Mouse (Mus musculus): ENCODE measurements at regions not wholly inside any gene's neighbourhood (a gene's known extent, or its start where the extent isn't known, plus 50 kb on each side); places are given as distances from the start of the nearest gene placed in this dataset.

DNA sequence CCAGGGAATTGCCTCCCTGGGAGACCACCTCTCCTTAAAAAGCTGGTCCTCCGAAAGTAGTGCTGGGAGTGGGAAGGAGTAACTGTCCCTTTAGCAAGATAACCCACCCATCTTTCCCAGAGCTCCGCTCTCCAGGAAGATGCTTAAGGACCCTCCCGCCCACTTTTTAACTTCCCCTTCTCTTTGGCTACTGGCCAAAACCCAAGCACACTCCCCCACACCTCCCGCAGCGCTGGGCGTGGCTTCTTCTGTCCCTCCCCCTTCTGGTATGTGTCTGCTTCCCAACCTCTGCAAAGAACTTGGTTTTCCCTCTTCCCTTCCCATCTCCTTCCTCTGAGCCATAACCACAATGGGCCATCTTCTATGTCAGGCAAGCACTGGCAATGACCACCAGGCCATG lies 85.4 kb downstream of the Rpap3 start:
- no peak for DNase-seq

DNA sequence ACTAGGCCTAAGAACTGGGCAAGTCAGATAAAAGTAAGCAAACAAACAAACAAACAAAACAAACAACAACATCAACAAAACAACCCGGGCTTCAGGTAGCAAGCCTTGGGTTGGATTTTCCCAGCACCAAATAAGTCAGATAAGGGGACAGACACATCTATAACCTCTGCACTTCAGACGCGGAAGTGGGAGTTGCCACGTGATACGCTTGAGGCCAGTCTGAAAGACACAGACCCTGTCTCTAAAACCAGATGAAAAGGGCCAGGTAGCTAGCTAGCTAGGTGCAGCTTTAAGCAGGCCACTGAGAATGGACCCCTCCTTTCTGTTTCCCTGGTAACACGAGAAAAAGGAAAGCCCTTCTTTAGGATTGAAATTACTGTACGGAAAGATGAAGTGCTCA lies 85.9 kb downstream of the Rpap3 start:
- DNase-seq: no peak

DNA sequence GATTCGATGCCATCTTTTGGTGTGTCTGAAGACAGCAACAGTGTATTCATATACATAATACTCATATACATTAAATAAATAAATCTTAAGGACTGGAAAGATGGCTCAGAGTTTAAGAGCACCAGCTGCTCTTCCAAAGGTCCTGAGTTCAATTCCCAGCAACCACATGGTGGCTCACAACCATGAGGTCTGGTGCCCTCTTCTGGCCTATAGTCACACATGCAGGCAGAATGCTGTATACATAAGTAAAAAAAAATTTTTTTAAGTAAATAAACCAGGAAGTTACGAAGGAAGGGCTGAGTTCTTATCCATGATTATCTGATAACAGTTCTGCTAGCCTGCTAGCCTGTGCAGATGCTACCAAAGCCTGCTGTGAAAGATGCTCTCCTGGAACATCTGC lies 93.3 kb downstream of the Rpap3 start:
- peak in 1 of 2 experiments; percentile 13 for DNase-seq

DNA sequence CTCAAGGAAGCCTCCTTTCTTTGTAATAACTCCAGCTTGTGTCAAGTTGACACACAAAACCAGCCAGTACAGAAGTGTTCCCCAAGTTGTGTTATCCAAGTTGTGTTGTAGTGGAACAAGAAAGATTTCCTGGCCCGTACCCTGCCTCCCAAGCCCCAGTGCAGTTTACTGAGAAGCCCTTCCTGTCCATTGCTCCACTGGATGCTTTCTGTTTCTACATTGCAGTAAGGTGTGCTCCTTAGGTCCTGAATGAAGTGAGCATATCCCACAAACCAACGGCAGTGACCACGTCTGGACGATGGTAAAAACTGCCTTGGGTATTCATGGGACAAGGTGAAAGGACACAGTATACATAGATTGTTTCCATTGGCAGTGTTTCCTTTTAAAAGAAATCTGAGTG lies 94.9 kb downstream of the Rpap3 start:
- DNase-seq: no peak

DNA sequence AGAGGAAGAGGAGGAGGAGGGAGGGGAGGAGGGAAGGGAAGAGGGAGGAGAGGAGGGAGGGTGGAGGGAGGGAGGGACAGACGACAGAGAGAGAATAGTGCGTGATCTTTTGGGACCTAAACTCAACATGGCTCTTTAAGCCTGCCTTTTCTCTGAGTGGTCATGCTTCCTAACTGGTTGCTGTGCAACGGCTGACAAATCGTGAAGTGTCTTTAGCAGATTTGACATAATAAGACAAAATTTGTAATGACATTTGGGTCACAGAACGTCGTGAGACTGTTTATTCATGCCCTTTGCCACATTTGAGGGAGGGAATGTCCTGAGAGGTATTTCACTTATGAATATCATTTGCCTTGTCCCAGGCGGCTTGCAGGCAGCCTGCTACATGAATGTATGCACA lies 96.1 kb downstream of the Rpap3 start:
- no peak for DNase-seq

DNA sequence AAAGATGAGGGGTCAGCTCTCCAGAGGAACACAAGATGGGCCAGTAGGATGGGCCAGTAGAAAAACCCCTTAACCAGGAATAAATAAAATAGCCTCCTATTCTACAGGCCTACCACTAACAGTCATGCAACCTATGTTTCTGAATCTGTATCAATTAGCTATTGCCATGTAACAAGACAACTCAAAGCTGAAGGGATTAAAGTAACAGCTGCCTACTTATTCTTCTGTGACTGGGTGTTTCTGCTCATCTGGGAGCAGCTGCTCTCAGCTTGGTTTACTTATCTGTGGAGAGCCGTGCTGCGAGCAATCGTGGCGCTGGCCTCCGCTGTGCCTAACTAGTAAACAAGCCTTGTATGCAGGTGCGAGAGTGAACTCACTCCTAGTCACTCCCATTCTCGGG lies 97.0 kb downstream of the Rpap3 start:
- DNase-seq: no peak

DNA sequence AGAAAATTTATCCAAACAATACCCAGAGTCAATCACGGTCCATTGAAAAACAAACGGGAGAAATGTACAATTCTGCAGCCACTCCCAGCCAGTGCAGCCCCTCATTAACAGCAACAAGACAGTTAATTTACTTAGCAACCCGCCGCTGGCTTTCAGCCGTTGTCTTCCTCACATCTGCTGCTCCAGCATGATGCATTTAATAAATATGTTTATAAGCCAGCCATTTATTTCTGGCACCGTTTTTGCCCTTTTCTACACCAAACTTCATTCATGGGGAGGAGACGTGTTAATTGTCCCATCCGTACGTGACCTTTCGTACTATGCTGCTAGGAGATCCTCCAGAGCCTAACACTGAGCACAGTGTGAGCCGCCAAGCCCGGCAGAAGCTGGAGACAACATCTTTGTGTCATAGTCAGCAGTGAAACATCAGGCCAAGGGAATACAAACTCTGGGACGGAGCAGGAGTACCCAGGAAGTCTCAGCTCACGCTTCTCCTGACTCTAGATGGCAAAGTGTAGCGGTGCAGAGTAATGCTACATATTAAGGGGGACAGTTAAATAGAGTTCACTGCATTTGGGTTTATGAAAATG lies 97.9 kb downstream of the Rpap3 start:
- no peak for DNase-seq

DNA sequence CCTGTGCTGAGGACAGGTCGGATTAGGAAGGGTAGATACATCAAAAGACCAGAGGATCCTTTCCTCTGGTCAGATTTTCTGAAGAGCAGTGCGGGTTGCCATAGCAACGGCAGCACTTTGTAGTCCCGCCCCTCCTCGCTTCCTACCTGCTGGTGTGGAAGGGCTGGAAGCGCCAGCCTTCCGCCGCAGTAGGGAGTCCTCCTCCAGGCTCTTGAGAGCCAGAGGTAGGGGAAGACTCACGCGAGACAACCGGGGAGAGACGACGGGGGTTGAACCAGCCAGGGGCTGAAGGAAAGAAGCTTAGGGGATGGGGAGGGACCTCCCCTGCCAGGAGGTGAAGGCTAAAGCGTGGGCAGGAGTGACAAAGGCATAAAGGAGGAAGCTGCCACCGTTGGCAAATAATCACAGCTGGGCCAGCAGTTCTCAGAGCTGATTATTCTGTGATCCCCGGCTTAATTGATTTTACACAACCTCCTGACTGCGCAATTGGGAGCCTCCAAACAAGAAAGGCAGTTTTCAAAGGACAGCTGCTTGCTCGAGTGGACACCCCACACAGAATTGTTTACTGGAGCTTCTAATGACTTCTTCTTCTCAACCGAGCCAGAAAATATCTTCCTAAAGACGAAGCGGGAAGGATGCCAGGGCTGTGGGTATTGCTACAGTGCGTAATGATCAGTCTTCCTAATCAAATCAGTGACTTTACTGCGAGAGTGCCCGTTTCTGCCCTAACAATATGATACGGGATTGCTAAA lies 98.8 kb downstream of the Rpap3 start:
- peak; percentile 10 to 50 for DNase-seq

DNA sequence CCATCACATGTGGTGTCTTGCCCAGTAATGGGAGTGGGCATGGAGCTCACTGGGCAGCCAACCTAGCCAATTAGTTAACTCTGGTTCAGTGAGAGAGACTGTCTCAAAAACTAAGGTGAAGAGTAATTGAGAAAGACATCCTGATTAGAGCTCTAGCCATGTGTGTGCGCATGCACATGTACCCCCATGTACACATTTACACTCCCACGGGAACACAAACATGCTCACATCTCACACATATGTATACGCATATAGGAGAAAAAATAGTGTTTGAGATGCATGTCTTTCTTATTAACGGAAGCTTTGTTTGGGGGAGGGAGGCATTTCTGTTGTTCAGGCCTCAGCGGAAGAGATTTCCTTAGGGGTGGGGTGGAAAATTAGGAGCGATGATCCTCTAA lies 99.4 kb downstream of the Rpap3 start:
- no peak for DNase-seq

DNA sequence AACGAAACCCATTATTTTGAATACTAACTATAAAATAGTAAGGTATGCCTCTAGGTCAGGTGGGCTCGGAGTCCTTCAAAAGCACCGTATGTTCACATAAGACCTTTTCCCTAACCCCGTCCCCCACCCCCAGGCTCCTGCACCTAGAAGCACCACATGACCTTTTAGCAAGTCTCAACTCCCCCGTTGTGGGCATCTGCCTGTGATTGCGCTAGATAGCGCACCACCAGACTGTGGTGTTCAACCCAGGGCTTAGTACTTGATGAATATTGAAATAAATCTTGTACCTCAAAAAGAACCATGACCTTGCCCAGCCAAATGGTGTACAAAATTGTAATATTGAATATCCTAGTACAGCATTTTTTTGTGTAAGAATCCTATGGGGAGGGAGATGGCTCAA lies 99.8 kb downstream of the Rpap3 start:
- DNase-seq: no peak

DNA sequence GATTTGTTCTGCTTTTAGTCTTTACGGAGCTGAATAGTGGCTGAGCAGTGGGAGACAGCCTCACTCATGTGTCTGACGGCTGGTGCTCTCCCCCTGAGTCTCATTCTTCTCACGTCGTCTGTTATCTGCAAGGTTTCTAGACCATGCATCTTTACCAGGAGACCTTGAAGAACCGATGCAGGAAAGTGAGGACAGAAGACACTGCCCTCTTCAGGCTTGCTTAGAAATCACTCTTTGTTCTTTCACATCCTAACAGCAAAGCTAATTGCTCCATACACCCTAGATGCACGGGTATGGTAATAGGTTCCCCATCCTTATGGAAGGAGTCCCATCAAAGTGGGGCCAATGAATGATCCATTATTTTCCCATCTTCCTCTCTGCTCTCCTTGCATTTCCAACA lies 102.1 kb downstream of the Rpap3 start:
- no peak for DNase-seq

DNA sequence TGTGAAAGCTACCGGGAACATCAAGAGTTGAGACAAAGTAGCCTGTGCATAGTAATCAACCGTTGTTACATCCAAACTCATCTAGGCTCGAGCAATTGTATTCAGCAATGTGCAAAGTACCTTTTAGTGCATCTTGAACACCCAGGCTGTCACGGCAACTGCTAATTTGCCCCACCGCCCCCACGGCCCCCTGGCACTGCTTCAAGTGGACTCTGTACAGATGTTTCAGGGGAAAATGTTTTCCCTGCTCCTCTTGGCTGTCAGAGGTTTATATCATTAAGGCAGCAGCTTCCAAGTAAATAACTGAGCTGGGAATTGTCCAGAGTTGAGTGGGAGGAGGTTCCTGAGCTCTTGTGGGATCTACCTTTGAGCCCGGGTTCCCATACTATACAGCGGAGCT lies 107.4 kb downstream of the Rpap3 start:
- peak; percentile 77 to 89 for DNase-seq

DNA sequence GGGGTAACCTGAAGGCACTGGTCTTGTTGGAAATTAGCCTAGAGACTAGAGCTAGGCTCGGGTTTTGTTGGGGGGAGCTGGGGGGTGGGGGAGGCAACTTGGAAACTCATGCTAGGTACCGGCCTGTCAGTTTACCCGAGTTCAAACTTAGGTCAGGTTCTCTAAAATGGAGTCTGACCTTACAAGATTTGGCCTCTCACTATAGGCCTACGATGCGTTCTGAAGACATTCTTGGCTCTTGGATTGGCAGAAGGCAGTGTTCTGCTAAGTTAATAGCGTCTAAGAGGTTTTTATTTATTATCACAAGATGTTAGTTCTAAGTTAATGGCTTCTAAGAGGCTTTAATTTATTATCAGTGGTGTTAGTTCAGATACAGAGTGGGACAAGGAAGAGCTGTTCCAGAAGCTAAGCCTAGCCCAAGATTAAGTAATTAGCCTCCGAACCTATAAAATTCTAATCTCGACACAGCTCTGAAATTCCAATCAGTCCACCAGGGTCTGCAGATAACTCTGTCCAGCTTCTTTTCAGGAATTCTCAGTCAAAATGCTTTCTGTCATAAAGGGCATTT lies 109.0 kb downstream of the Rpap3 start:
- DNase-seq: no peak

DNA sequence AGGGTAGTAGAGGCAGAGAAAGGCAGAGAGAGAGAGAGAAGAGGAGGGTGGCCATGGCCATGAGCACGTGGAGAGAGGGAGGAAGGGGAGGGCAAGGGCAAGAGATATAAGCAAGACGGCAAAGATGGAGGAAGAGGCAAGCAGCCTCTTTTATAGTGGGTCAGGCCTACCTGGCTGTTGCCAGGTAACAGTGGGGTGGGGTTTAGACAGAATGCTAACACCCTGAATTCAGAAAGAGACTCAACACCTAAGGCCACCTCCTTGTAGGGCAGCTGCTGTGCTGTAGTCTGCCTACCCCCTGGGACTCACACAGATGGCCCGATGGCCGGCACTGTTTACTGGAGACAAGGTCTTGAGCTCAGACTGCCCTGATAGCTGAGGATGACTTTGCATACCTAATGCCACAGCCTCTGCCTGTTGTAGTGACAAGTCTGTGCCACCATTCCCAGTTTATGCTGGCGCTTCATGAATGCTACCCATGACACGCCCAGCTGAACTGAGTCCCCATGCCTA lies 110.3 kb downstream of the Rpap3 start:
- DNase-seq: no peak

DNA sequence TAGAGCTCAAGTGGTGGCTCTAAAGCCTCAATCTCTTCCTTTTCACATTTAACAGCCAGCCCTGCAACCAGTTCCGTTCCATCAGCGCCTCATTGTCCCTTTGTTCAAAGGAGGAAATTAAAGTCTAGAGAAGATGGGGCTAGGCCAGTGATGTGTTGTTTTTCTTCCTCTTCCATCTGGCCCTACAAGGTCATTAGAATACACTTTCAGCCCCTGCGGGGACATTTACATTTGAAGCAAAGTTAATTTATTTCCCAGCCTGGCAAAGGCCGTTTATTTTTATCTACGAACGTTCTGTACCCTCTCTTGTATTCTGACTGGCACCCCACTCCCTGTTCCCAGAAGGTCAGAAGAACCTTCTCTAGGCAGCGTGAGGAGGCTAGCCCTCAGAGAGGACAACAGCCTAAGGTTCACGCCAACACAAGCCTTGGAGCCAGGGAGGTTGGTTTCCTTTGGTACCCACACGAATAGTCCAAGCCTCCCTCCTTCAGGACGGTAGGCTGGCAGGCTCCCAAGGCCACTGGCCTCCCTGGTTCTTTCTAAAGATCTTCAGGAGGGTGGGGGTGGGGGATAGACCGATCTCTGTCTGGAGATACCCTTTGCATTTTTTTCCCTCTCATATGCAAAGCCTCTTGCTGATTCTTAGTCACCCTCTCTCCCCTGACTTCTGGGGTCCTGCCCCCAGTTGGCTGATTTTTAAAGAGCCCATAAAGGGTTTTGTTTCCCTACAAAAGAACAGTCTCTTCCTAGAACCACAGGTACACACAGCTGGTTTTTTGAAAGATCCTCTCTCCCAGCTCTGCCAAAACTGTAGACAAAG lies 111.6 kb downstream of the Rpap3 start:
- peak; percentile 24 to 26 for DNase-seq

DNA sequence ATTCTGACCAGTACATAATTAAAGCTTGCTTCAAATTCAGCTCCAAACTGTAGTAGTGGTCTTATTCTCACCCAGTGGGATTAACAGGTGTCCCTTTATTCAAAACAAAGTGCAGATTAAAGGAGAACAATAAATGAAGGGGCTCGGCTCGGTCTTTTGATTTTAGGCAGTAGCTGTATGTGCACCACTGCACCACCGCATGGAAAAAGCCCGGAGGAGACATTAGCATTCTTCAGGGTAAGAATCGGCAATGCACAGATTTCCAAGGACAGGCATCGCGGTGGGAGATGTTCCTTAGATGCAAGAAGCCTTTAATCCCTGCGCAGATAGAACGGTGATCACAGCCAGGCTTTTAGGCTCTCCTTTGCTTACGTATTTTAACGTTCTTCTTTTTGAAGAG lies 112.8 kb downstream of the Rpap3 start:
- DNase-seq: no peak

DNA sequence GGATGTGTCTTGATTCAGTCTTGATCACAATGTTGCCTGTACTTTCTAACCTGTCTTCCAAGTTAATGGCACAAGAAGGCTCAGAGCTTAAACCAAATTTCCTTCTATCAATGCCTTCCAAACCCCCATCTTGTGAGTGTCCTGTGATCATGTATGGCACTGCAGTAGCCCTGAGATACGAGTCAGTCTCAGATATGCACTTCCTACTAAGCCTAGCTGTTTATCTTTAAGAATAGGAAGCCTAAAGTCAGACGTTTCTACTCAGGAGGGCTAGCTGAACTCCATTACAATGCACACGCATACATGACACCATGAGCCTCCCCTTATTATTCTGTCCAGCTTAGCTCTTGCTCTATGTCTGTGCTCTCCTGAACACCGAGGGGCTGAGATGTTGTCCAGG lies 114.2 kb downstream of the Rpap3 start:
- no peak for DNase-seq

DNA sequence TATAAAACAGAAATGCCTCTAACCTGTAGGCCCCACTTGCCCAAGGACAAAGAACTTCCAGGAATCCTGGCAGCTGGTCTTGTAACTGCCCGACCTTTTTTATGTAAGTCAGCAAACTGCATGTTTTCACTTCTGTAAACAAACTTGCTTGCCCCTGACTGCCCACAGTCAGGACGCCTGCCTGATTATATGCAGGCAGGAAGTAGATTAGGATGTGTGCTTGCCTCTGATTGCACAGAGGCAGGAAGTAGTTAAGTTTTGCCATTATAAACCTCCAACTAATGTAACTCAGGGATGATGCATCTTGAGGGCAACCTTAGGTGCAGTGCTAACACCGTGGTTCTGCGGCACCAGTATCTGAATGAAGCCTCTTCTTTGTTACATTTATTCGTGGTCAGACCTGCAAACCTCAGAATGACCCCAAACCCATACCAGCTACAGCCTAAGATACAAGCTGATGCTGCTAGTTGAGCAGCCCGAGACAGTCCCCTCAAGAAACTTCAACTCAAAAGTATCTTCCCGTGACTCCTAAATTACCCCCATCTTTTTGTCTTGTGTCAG lies 114.8 kb downstream of the Rpap3 start:
- peak in 1 of 2 experiments; percentile 37 for DNase-seq

DNA sequence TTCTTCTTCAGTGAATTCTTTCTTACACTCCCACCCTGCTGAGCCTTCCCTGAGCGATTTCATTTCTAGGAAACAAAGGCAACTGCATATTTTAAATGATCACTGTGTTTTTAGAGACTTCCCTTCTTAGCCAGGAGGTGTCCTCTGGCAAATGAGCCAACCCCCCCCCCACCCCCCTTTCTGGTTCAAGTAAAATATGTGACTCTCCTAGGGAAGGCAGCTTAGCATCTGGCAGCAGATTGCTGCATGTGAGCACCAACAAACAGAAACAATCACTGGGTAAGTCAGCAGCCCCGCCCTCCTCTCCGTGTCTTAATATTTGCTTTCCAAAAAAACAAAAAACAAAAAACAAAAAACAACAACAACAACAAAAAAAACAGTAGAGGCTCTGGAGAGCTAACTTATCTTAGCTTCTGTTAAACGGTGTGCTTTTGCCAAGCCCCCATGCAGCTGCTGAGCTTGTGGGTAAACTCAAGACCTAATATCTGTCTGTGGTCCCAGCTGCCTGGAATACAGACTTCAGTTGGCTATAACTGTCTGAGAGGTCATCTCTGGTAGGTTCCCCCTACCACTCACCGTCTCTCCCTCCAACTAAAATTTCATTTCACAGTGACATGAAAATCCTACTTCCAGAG lies 117.9 kb downstream of the Rpap3 start:
- DNase-seq: no peak

DNA sequence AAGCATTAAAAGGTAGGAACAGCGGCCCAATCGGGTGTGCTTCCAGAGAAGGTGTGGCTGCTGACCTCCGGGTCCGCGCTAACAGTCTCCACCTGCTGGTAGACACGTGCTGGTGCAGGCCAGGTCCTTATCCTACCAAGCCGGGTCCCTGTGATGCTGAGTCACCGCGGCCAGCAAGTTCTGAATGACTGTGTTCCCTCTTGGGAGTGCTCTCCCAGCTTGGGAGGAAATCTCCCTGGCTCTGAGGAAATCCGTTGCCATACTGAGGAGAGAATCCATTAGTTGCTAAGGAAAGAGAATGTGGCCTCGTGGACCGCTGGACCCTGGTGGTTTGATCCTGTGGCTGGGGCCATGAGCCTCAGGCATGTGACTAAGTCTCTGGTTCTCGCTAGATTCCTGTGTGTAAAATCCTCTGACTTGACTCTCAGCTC lies 123.9 kb downstream of the Rpap3 start:
- peak; percentile 90 to 93 for DNase-seq

DNA sequence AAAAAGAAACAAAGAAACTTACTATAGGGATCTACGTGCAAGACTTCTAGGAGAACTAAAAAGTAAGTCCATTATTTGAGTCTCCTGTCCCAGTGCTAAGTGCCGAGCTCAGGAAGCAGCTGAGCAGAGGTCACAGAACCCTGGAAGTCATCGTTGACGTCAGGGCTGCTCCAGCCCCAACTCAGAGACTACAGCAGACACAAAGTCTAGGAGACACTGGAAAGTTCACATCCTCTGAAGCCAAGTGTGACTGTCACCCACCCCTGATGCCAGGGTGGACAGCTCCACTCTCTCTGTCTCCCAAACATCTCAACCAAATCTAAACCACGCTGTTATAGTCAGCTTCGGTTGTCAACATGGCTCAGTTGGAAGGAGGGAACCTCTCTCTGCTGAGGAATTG lies 124.9 kb downstream of the Rpap3 start:
- DNase-seq: peak; percentile 53 to 65

DNA sequence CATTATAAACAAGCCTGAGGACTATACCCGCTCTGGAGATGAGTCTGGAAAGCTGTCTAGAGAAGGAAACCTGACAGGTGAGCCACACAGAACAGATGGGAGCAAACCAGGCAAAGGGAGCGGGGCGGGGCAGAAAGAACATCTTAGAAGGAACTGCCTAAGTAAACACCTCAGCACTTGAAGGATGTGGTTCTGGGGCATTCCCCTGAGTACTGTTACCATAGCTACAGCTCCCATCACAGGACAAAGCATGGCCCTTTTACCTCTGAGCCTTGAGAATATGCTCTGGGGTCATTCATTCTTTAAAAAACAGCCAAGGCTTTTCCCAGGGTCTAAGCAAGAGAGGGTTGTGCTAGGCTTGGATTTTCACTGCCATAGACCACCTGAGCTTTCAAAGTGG lies 127.6 kb downstream of the Rpap3 start:
- no peak for DNase-seq

DNA sequence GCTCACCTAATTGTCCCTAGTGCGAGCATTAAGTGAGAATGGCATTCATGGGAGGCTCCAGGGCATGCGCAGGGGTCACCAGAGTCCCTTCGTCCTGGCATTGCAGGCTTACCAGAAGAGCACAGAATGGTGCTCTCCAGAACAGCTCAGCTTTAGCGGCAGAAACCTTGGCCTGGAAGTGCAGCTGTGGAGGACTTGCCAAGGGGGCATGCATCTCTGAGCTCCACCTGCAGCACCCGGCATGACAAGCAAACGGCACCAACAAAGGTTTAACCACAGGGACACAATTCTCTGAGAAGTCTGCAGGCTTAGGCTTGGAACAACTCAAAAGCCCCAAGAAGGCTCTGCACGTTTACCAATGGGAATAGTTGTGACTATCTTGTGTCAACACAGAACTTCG lies 128.4 kb downstream of the Rpap3 start:
- no peak for DNase-seq

Measured in kidney, postnatal 36 days (tissue).